Mouse (Mus musculus) Patski (cell line): ENCODE results near the gene Sav1. TPM values are rescaled to one million over a fixed set of nuclear protein-coding genes. Genes with fewer than 3 reads are reported as not detected.

Source experiments
- ATAC-seq: fragments of 100-300 bp; one replicate; pipeline ENCODE4 v1.8.0; 2021
- CTCF ChIA-PET: fragments of 350-600 bp; sonication (Branson Sonifier 250); formaldehyde crosslinking; loops from one replicate; lab custom pipeline; 2022; ENCODE audit warnings: inconsistent platforms; lab: Charles Lee
- POLR2A ChIA-PET: fragments of 350-600 bp; sonication (Branson Sonifier 250); formaldehyde crosslinking; loops from one replicate; lab custom pipeline; 2022; ENCODE audit warnings: antibody characterized with exemption, inconsistent platforms; lab: Charles Lee
- DNase-seq: peaks from one replicate; pipeline ENCODE4 v3.0.0-alpha.2; 2011; ENCODE audit warnings: low read depth, low spot score
- H3K27me3 ChIP-seq: fragments of 371-371 bp; one replicate; pipeline ENCODE4 v1.5.1; 2021
- CTCF ChIP-seq: fragments of 100-300 bp; IDR thresholded peaks from one replicate; pipeline ENCODE4 v1.5.1; 2021
- in situ Hi-C: fragments of 300-500 bp; cut with MboI; formaldehyde crosslinking; loops from 3 replicates; pipeline ENCODE4 v1.11.1; 2018; ENCODE audit warnings: low pct_unique_long_range_greater_than_20kb, mixed read lengths
- polyA plus RNA-seq: library from polyadenylated mRNA; unstranded; gene quantifications from one replicate; pipeline ENCODE4 v1.2.3, GENCODE M21; 2021

The Sav1 gene
- polyA plus RNA-seq, 1 experiment from 2014 or later = 184 TPM

GRCm38 (mm10) chr12:69965644-69966043 is 21.2 kb downstream of the Sav1 start:
- in situ Hi-C loops = loop anchor here (10.0 kb wide), 1 partner anchor 89 kb away; no protein-coding TSS in a partner anchor
- POLR2A ChIA-PET = no interaction called here
- no peaks in the 10 kb centered on the region for H3K27me3 ChIP-seq
- no peak for ATAC-seq
- no peak for TF ChIP-seq CTCF
- DNase-seq = no peak
- CTCF ChIA-PET = interaction anchor here (0.9 to 1.2 kb wide), 2 partner anchors 9 to 20 kb away, joined by 3 read pairs; no protein-coding TSS in a partner anchor

GRCm38 (mm10) chr12:69963141-69963540 is 23.7 kb downstream of the Sav1 start:
- no peak for TF ChIP-seq CTCF
- CTCF ChIA-PET = interaction anchor here (0.8 to 1.7 kb wide), 7 partner anchors 9 to 516 kb away, joined by 3 to 4 read pairs (median 3); no protein-coding TSS in a partner anchor

GRCm38 (mm10) chr12:69962468-69962867 is 24.3 kb downstream of the Sav1 start:
- ATAC-seq = peak; percentile 54
- ChIA-PET POLR2A (interaction anchor here (0.9 to 1.0 kb wide), 2 partner anchors 20 to 63 kb away, joined by 3 to 4 read pairs; no protein-coding TSS in a partner anchor), CTCF (interaction anchor here (0.6 to 2.0 kb wide), 8 partner anchors 8 to 183 kb away, joined by 3 to 5 read pairs (median 4); no protein-coding TSS in a partner anchor)
- H3K27me3 ChIP-seq = no peaks in the 10 kb centered on the region
- TF ChIP-seq CTCF = peak; percentile 68
- DNase-seq = no peak
- in situ Hi-C loops = loop anchor here (5.0 to 10.0 kb wide), 2 partner anchors 92 to 180 kb away; no protein-coding TSS in a partner anchor

More at GRCm38 (mm10) chr12:69963141-69963540, 23.7 kb downstream of the Sav1 start:
- DNase-seq (no peak), ATAC-seq (no peak)
- POLR2A ChIA-PET = interaction anchor here (0.9 kb wide), 1 partner anchor 62 kb away, joined by 4 read pairs; no protein-coding TSS in a partner anchor
- no peaks in the 10 kb centered on the region for H3K27me3 ChIP-seq
- in situ Hi-C loops = loop anchor here (5.0 to 10.0 kb wide), 2 partner anchors 92 to 179 kb away; no protein-coding TSS in a partner anchor

GRCm38 (mm10) chr12:69957378-69957777 is 29.4 kb downstream of the Sav1 start:
- ATAC-seq = no peak
- ChIA-PET POLR2A (no interaction called here), CTCF (no interaction called here)
- TF ChIP-seq CTCF = no peak
- H3K27me3 ChIP-seq = no peaks in the 10 kb centered on the region
- no peak for DNase-seq
- in situ Hi-C loops = no loop called here

- ATAC-seq = no peak
- ChIA-PET CTCF (interaction anchor here (0.9 kb wide), 1 partner anchor 25 kb away, joined by 3 read pairs; no protein-coding TSS in a partner anchor), POLR2A (no interaction called here)
- TF ChIP-seq CTCF = no peak
- DNase-seq = no peak
- in situ Hi-C loops = loop anchor here (25.0 kb wide), 1 partner anchor 990 kb away; the partner anchor contains the start of gene Actr10
- no peaks in the 10 kb centered on the region for H3K27me3 ChIP-seq
These were observed 39.3 kb downstream of the Sav1 start for GRCm38 (mm10) chr12:69947502-69947901.

- TF ChIP-seq CTCF = no peak
- DNase-seq = no peak
- ATAC-seq = no peak
- ChIA-PET POLR2A (no interaction called here), CTCF (interaction anchor here (1.5 to 1.9 kb wide), 2 partner anchors 9 to 16 kb away, joined by 5 read pairs; no protein-coding TSS in a partner anchor)
- H3K27me3 ChIP-seq = no peaks in the 10 kb centered on the region
- in situ Hi-C loops = loop anchor here (25.0 kb wide), 1 partner anchor 991 kb away; the partner anchor contains the start of gene Actr10
These were observed 40.9 kb downstream of the Sav1 start for GRCm38 (mm10) chr12:69945861-69946260.

- in situ Hi-C loops = loop anchor here (25.0 kb wide), 1 partner anchor 996 kb away; the partner anchor contains the start of gene Actr10
- ChIA-PET POLR2A (interaction anchor here (0.9 to 1.0 kb wide), 2 partner anchors 10 to 21 kb away, joined by 3 read pairs; no protein-coding TSS in a partner anchor), CTCF (interaction anchor here (0.9 kb wide), 1 partner anchor 10 kb away, joined by 3 read pairs; no protein-coding TSS in a partner anchor)
- DNase-seq (no peak), ATAC-seq (no peak)
- no peak for TF ChIP-seq CTCF
- no peaks in the 10 kb centered on the region for H3K27me3 ChIP-seq
These were observed 45.0 kb downstream of the Sav1 start for GRCm38 (mm10) chr12:69941655-69942329.

- POLR2A ChIA-PET = no interaction called here
- no peak for DNase-seq
- in situ Hi-C loops = loop anchor here (25.0 kb wide), 1 partner anchor 998 kb away; the partner anchor contains the start of gene Actr10
- CTCF ChIA-PET = interaction anchor here (0.7 kb wide), 1 partner anchor 55 kb away, joined by 3 read pairs; no protein-coding TSS in a partner anchor
- TF ChIP-seq CTCF = peak; percentile 53
- ATAC-seq = no peak
- no peaks in the 10 kb centered on the region for H3K27me3 ChIP-seq
These were observed 47.5 kb downstream of the Sav1 start for GRCm38 (mm10) chr12:69939291-69939690.

GRCm38 (mm10) chr12:69937731-69938130 is 49.1 kb downstream of the Sav1 start:
- no peak for TF ChIP-seq CTCF
- POLR2A ChIA-PET = no interaction called here
- in situ Hi-C loops = loop anchor here (25.0 kb wide), 1 partner anchor 1000 kb away; the partner anchor contains the start of gene Actr10
- no peaks in the 10 kb centered on the region for H3K27me3 ChIP-seq
- CTCF ChIA-PET = interaction anchor here (0.7 to 1.1 kb wide), 3 partner anchors 8 to 1032 kb away, joined by 3 read pairs; no protein-coding TSS in a partner anchor
- no peak for DNase-seq
- no peak for ATAC-seq

- no peak for ATAC-seq
- POLR2A ChIA-PET = no interaction called here
- TF ChIP-seq CTCF = no peak
- in situ Hi-C loops = loop anchor here (5.0 to 25.0 kb wide), 2 partner anchors 216 to 1011 kb away; partner anchors contain the start of gene Actr10
- no peaks in the 10 kb centered on the region for H3K27me3 ChIP-seq
- no peak for DNase-seq
- CTCF ChIA-PET = no interaction called here
These were observed 60.1 kb downstream of the Sav1 start for GRCm38 (mm10) chr12:69926716-69927115.
